Mouse (Mus musculus) ES-E14 (cell line): ENCODE measurements around the gene Ano2. TPM values are rescaled to one million over a fixed set of nuclear protein-coding genes. Genes with fewer than 3 reads are reported as not detected.

ENCODE experiments used
- DNase-seq: peaks from one replicate; pipeline ENCODE4 v3.0.0-alpha.2; 2013; ENCODE audit warnings: low read depth, low spot score
- H3K27ac ChIP-seq: 2 replicates; pipeline ENCODE4 v1.5.1; 2012; ENCODE audit warnings: low read depth, mild to moderate bottlenecking, low read length, moderate library complexity, mixed read lengths; ENCODE audit not compliant: poor library complexity, insufficient read depth, severe bottlenecking
- H3K36me3 ChIP-seq: 2 replicates; pipeline ENCODE4 v1.6.1; 2012; ENCODE audit warnings: mild to moderate bottlenecking, low read length, moderate library complexity, mixed read lengths; ENCODE audit not compliant: control insufficient read depth, poor library complexity, insufficient read depth, severe bottlenecking
- H3K4me1 ChIP-seq, 2 experiments: fragments of 150-350 bp in 1 of 2; sonication (generic) in 1 of 2; 2 replicates each; pipeline ENCODE4 v1.6.1; 2012; ENCODE audit warnings: low read length in 2 of 2, mild to moderate bottlenecking in 1 of 2, mixed read lengths in 1 of 2; ENCODE audit not compliant: control insufficient read depth in 2 of 2, insufficient read depth in 2 of 2, poor library complexity in 1 of 2
- H3K4me3 ChIP-seq, 2 experiments: fragments of 150-350 bp in 1 of 2; sonication (generic) in 1 of 2; 2 replicates each; pipeline ENCODE4 v1.5.1; 2012; ENCODE audit warnings: low read length in 2 of 2, low read depth in 1 of 2, mild to moderate bottlenecking in 1 of 2, mixed read lengths in 1 of 2; ENCODE audit not compliant: insufficient read depth in 1 of 2, poor library complexity in 1 of 2, severe bottlenecking in 1 of 2
- H3K9ac ChIP-seq: 2 replicates; pipeline ENCODE4 v1.6.1; 2012; ENCODE audit warnings: low read depth, mild to moderate bottlenecking, low read length, mixed read lengths; ENCODE audit not compliant: poor library complexity, insufficient read depth, severe bottlenecking
- H3K9me3 ChIP-seq: fragments of 150-350 bp; sonication (generic); 2 replicates; pipeline ENCODE4 v1.6.1; 2012; ENCODE audit warnings: low read depth, mild to moderate bottlenecking, low read length; ENCODE audit not compliant: control insufficient read depth, insufficient read depth
- CHD2 ChIP-seq: IDR thresholded peaks from 2 replicates; pipeline ENCODE4 v1.6.1; 2014; ENCODE audit warnings: mild to moderate bottlenecking, low read depth, low read length, inconsistent platforms
- HCFC1 ChIP-seq: IDR thresholded peaks from 2 replicates; pipeline ENCODE4 v1.6.1; 2012; ENCODE audit warnings: low read length, inconsistent platforms, borderline replicate concordance; ENCODE audit not compliant: insufficient read depth
- MAFK ChIP-seq: IDR thresholded peaks from 2 replicates; pipeline ENCODE4 v1.6.1; 2014; ENCODE audit warnings: mild to moderate bottlenecking, low read depth, low read length, inconsistent platforms; ENCODE audit not compliant: insufficient read depth
- ZC3H11A ChIP-seq: IDR thresholded peaks from 2 replicates; pipeline ENCODE4 v1.6.1; 2012; ENCODE audit warnings: low read depth, mild to moderate bottlenecking, inconsistent platforms, low read length, borderline replicate concordance
- ZNF384 ChIP-seq: IDR thresholded peaks from 2 replicates; pipeline ENCODE4 v1.6.1; 2012; ENCODE audit warnings: low read depth, low read length, inconsistent platforms
- in situ Hi-C, 2 experiments: fragments of 600-800 bp; cut with MboI; formaldehyde crosslinking; loops; one replicate each; pipeline ENCODE4 v1.15.1; 2025; ENCODE audit warnings: low sequenced_read_pairs in 2 of 2, inconsistent platforms in 1 of 2; ENCODE audit not compliant: unreplicated experiment in 2 of 2
- total RNA-seq: library from RNA; depleted of rRNA; stranded (reverse); fragments of 300-350 nt; gene quantifications from 2 replicates; pipeline ENCODE4 v1.2.3, GENCODE M21; 2012

Gene Ano2
- total RNA-seq, 1 experiment = 0.27 TPM

- H3K27ac ChIP-seq = no peak overlapping the region
- H3K9ac ChIP-seq = no peak overlapping the region
- TF ChIP-seq HCFC1 = no peak
- TF ChIP-seq ZNF384 = no peak
- peak; percentile 96 for TF ChIP-seq MAFK
- in situ Hi-C loops = no loop called here
- H3K36me3 ChIP-seq = no peaks in the 10 kb centered on the region
- no peaks in the 10 kb centered on the region for H3K9me3 ChIP-seq
- no peaks in the 10 kb centered on the region for H3K4me1 ChIP-seq
- no peak for DNase-seq
- no peak overlapping the region for H3K4me3 ChIP-seq
Measured at GRCm38 (mm10) chr6:125671835-125672234, 18.4 kb upstream of the Ano2 start.

DNA sequence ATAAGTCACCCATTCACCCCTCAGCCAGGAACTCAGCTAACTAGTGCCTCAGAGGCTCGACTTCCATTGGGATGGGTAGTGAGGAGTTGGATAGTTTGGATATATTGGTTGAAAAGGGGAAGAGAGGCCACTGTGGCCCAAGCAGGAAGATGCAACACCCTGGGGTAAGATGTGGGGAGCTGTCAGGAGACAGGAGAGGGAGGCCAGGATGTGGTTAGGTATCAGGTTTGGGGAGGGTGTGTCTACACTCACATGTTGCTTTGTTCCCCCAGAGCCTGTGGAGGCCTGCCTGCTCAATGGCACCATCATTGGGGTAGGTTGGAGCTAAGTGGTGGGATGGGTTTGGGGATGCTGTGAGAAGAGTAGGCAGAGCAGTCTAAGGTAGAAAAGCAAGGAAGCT is 11.7 kb upstream of the Ano2 start:
- in situ Hi-C loops = no loop called here

GRCm38 (mm10) chr6:125680613-125681012 is 9.6 kb upstream of the Ano2 start:
- TF ChIP-seq ZC3H11A (no peak), ZNF384 (no peak), HCFC1 (no peak), CHD2 (no peak), MAFK (no peak)
- Histone ChIP-seq H3K4me1 (no peaks in the 10 kb centered on the region), H3K9me3 (no peaks in the 10 kb centered on the region), H3K27ac (no peak overlapping the region), H3K4me3 (no peak overlapping the region), H3K9ac (no peak overlapping the region), H3K36me3 (no peaks in the 10 kb centered on the region)
- no peak for DNase-seq
- in situ Hi-C loops = no loop called here

More for the DNA sequence above, 11.7 kb upstream of the Ano2 start:
- Histone ChIP-seq H3K36me3 (no peaks in the 10 kb centered on the region), H3K4me1 (no peaks in the 10 kb centered on the region), H3K4me3 (no peak overlapping the region), H3K27ac (no peak overlapping the region), H3K9ac (no peak overlapping the region), H3K9me3 (no peaks in the 10 kb centered on the region)
- no peak for TF ChIP-seq CHD2
- no peak for TF ChIP-seq HCFC1
- TF ChIP-seq ZC3H11A = no peak
- no peak for TF ChIP-seq ZNF384
- no peak for TF ChIP-seq MAFK
- no peak for DNase-seq

GRCm38 (mm10) chr6:125685420-125685819 is 4.8 kb upstream of the Ano2 start:
- Histone ChIP-seq H3K4me1 (no peaks in the 10 kb centered on the region), H3K27ac (no peak overlapping the region), H3K36me3 (no peaks in the 10 kb centered on the region), H3K9ac (no peak overlapping the region), H3K4me3 (no peak overlapping the region), H3K9me3 (no peaks in the 10 kb centered on the region)
- in situ Hi-C loops = no loop called here
- DNase-seq = no peak
- TF ChIP-seq ZNF384 = no peak
- TF ChIP-seq HCFC1 = no peak
- TF ChIP-seq CHD2 = no peak
- TF ChIP-seq ZC3H11A = no peak
- TF ChIP-seq MAFK = no peak

DNA sequence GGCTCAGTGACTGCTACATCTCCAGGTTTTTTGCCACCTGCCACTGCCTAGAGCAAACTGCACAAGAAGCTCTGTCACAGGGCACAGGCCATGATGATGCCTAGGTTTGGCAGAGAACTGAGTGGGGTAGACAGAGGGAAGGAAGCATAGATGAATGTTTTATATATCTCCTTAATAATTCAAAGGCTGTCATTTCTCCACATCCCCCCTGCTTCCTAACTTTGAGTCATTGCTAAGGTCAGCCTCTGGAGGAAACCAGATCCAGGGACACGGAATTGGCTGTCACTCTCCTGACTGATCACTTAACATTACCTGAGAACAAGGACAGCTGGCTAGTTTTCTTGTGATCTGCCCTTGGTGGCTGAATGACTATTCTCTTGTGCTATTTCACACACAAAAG is 2.2 kb upstream of the Ano2 start:
- Histone ChIP-seq H3K9me3 (no peaks in the 10 kb centered on the region), H3K27ac (no peak overlapping the region), H3K4me3 (no peak overlapping the region), H3K9ac (no peak overlapping the region), H3K4me1 (no peaks in the 10 kb centered on the region), H3K36me3 (no peaks in the 10 kb centered on the region)
- in situ Hi-C loops = no loop called here
- TF ChIP-seq ZC3H11A = no peak
- TF ChIP-seq ZNF384 = no peak
- TF ChIP-seq CHD2 = no peak
- TF ChIP-seq HCFC1 = no peak
- TF ChIP-seq MAFK = no peak
- no peak for DNase-seq
